Mouse (Mus musculus) CH12.LX (cell line): Measurements from ENCODE around the gene Cbl. TPM values are rescaled to one million over a fixed set of nuclear protein-coding genes. Genes with fewer than 3 reads are reported as not detected.

Experiments
- DNase-seq: peaks from one replicate; pipeline ENCODE4 v3.0.0-alpha.2; 2013; ENCODE audit errors: extremely low read depth
- H3K27ac ChIP-seq: 2 replicates; pipeline ENCODE4 v1.5.1; 2012; ENCODE audit warnings: low read depth, mild to moderate bottlenecking, control low read depth, moderate library complexity; ENCODE audit not compliant: insufficient read depth
- H3K27me3 ChIP-seq: replicated peaks from 2 replicates; pipeline ENCODE3; 2012; ENCODE audit warnings: inconsistent platforms
- H3K36me3 ChIP-seq, 2 experiments: replicated peaks in 1 of 2; 2 replicates each; pipeline versions ENCODE3 to v1.6.1; 2012; ENCODE audit warnings: inconsistent platforms in 1 of 2, low read length in 1 of 2, mild to moderate bottlenecking in 1 of 2, mixed read lengths in 1 of 2, moderate library complexity in 1 of 2; ENCODE audit not compliant: control insufficient read depth in 1 of 2, insufficient read depth in 1 of 2
- H3K4me1 ChIP-seq, 2 experiments: 2 replicates each; pipeline ENCODE4 v1.6.1; 2012; ENCODE audit warnings: inconsistent platforms in 1 of 2, moderate library complexity in 1 of 2; ENCODE audit not compliant: insufficient read depth in 2 of 2, control insufficient read depth in 1 of 2
- H3K4me2 ChIP-seq: 2 replicates; pipeline ENCODE4 v1.6.1; 2012; ENCODE audit warnings: low read depth, mild to moderate bottlenecking, control low read depth; ENCODE audit not compliant: poor library complexity, insufficient read depth, severe bottlenecking
- H3K4me3 ChIP-seq, 3 experiments: fragments of 150-350 bp in 1 of 3; sonication (generic) in 1 of 3; replicated peaks in 1 of 3; 2 replicates each; pipeline versions ENCODE3 to v1.5.1; 2011 to 2012; ENCODE audit warnings: low read depth in 2 of 3, low read length in 2 of 3, mild to moderate bottlenecking in 2 of 3, moderate library complexity in 2 of 3, control low read depth in 1 of 3, improper control_type of control experiment in 1 of 3, inconsistent platforms in 1 of 3, mixed read lengths in 1 of 3; ENCODE audit not compliant: poor library complexity in 1 of 3
- H3K79me2 ChIP-seq: replicated peaks from 2 replicates; pipeline ENCODE4 v1.6.1; 2012; ENCODE audit warnings: mild to moderate bottlenecking, moderate library complexity; ENCODE audit not compliant: control insufficient read depth, poor library complexity, insufficient read depth, severe bottlenecking; ENCODE audit errors: extremely low read depth
- H3K9ac ChIP-seq: 2 replicates; pipeline ENCODE4 v1.6.1; 2012; ENCODE audit warnings: low read depth, mild to moderate bottlenecking, control low read depth, moderate library complexity; ENCODE audit not compliant: insufficient read depth
- H3K9me3 ChIP-seq: replicated peaks from 2 replicates; pipeline ENCODE3; 2012; ENCODE audit warnings: low read length, inconsistent platforms, mixed read lengths
- BHLHE40 ChIP-seq: IDR thresholded peaks from 2 replicates; pipeline ENCODE4 v1.6.1; 2011; ENCODE audit warnings: mild to moderate bottlenecking, low read depth, low read length, improper control_type of control experiment
- CHD1 ChIP-seq: IDR thresholded peaks from 2 replicates; pipeline ENCODE4 v1.6.1; 2012; ENCODE audit warnings: low read depth, low read length, improper control_type of control experiment, inconsistent platforms
- CTCF ChIP-seq, 2 experiments: IDR thresholded peaks in 1 of 2; conservative IDR thresholded peaks in 1 of 2; 2 replicates each; pipeline ENCODE4 v1.5.1; 2011 to 2012; ENCODE audit warnings: low read depth in 2 of 2, low read length in 2 of 2, improper control_type of control experiment in 1 of 2, inconsistent platforms in 1 of 2, mild to moderate bottlenecking in 1 of 2, moderate library complexity in 1 of 2
- ELF1 ChIP-seq: IDR thresholded peaks from 2 replicates; pipeline ENCODE4 v1.6.1; 2014; ENCODE audit warnings: low read depth, mild to moderate bottlenecking, inconsistent platforms, low read length, improper control_type of control experiment
- HCFC1 ChIP-seq: IDR thresholded peaks from 2 replicates; pipeline ENCODE4 v1.6.1; 2012; ENCODE audit warnings: low read depth, mild to moderate bottlenecking, inconsistent platforms, low read length, improper control_type of control experiment
- JUN ChIP-seq: IDR thresholded peaks from 2 replicates; pipeline ENCODE4 v1.6.1; 2011; ENCODE audit warnings: low read depth, mild to moderate bottlenecking, low read length, improper control_type of control experiment, moderate library complexity; ENCODE audit not compliant: insufficient read depth
- MAZ ChIP-seq: IDR thresholded peaks from 2 replicates; pipeline ENCODE4 v1.6.1; 2012; ENCODE audit warnings: low read depth, mild to moderate bottlenecking, inconsistent platforms, low read length, improper control_type of control experiment, moderate library complexity
- POLR2A ChIP-seq: IDR thresholded peaks from 2 replicates; pipeline ENCODE4 v1.6.1; 2011; ENCODE audit warnings: low read depth, mild to moderate bottlenecking, improper control_type of control experiment, low read length
- RAD21 ChIP-seq: IDR thresholded peaks from 2 replicates; pipeline ENCODE4 v1.6.1; 2011; ENCODE audit warnings: low read depth, mild to moderate bottlenecking, low read length, improper control_type of control experiment, moderate library complexity
- SMC3 ChIP-seq: IDR thresholded peaks from 2 replicates; pipeline ENCODE4 v1.6.1; 2011; ENCODE audit warnings: low read depth, low read length, improper control_type of control experiment
- UBTF ChIP-seq: IDR thresholded peaks from 2 replicates; pipeline ENCODE4 v1.6.1; 2012; ENCODE audit warnings: low read depth, mild to moderate bottlenecking, inconsistent platforms, low read length, improper control_type of control experiment, moderate library complexity
- USF2 ChIP-seq: conservative IDR thresholded peaks from 2 replicates; pipeline ENCODE4 v1.6.1; 2011; ENCODE audit warnings: low read depth, low read length, improper control_type of control experiment
- dilution Hi-C: fragments of 300-500 bp; cut with MboI; formaldehyde crosslinking; loops from 2 replicates; pipeline ENCODE4 v1.14.3; 2020; ENCODE audit warnings: low sequenced_read_pairs; ENCODE audit not compliant: extremely low pct_unique_long_range_greater_than_20kb, extremely low pct_ligation_motif_present
- in situ Hi-C: fragments of 300-500 bp; cut with MboI; formaldehyde crosslinking; loops from 3 replicates; pipeline ENCODE4 v1.14.3; 2019; ENCODE audit warnings: low sequenced_read_pairs, low pct_ligation_motif_present, low pct_unique_long_range_greater_than_20kb, mixed read lengths
- polyA plus RNA-seq: library from polyadenylated mRNA; unstranded; fragments of >175 nt; gene quantifications from 2 replicates; pipeline ENCODE4 v1.2.1, GENCODE M21; 2012; ENCODE audit warnings: low read depth; ENCODE audit not compliant: insufficient read length
- total RNA-seq, 2 experiments: library from RNA; depleted of rRNA; stranded (reverse); fragments of 300-350 nt in 1 of 2; fragments of >200 nt in 1 of 2; gene quantifications; 2 replicates each; pipeline ENCODE4 v1.2.3; 2012 to 2014

Gene Cbl
- total and polyA plus RNA-seq, 3 experiments, result 8.3 to 39.0 (median 11.9) TPM

GRCm38 (mm10) chr9:44147290-44147689 lies 86.6 kb downstream of the Cbl start:
- no peaks in the 10 kb centered on the region for H3K27me3 ChIP-seq
- TF ChIP-seq USF2 (no peak), JUN (no peak), SMC3 (peak; percentile 47), RAD21 (peak; percentile 17), CHD1 (no peak), CTCF (conservative IDR thresholded peaks at IDR 0.05 in 1 of 2, IDR thresholded peaks at IDR 0.05 in 1 of 2; ENCODE audit: low read depth in 2 of 2, low read length in 2 of 2) (peak in 1 of 2 experiments; percentile 60; a peak in 2 of 4 replicates), UBTF (no peak), BHLHE40 (0 out of 2 replicates have a peak, but pooled peaks have one; percentile 15)
- dilution Hi-C loops (no loop called here), in situ Hi-C loops (no loop called here)
- no peak overlapping the region for H3K4me2 ChIP-seq
- peaks cover 6 to 16% of the 10 kb centered on the region in 2 experiments for H3K4me1 ChIP-seq
- H3K36me3 ChIP-seq, result peaks cover 51 to 66% of the 10 kb centered on the region in 2 experiments
- DNase-seq, result peak; percentile 18
- no peak overlapping the region for H3K9ac ChIP-seq
- no peaks in the 10 kb centered on the region for H3K79me2 ChIP-seq
- H3K9me3 ChIP-seq, result no peaks in the 10 kb centered on the region
- H3K4me3 ChIP-seq, result no peak overlapping the region
- H3K27ac ChIP-seq, result no peak overlapping the region

GRCm38 (mm10) chr9:44144718-44145060 lies 89.2 kb downstream of the Cbl start:
- H3K9ac ChIP-seq, result no peak overlapping the region
- peaks cover 6 to 16% of the 10 kb centered on the region in 2 experiments for H3K4me1 ChIP-seq
- H3K27ac ChIP-seq, result no peak overlapping the region; the same call in 1 of the 2 replicates
- in situ Hi-C loops, result no loop called here
- peaks cover 34 to 73% of the 10 kb centered on the region in 2 experiments for H3K36me3 ChIP-seq
- no peak overlapping the region for H3K4me3 ChIP-seq
- DNase-seq, result no peak
- H3K79me2 ChIP-seq, result no peaks in the 10 kb centered on the region
- dilution Hi-C loops, result no loop called here
- H3K9me3 ChIP-seq, result no peaks in the 10 kb centered on the region
- no peak overlapping the region for H3K4me2 ChIP-seq
- TF ChIP-seq ELF1, result no peak
- no peak for TF ChIP-seq HCFC1
- no peak for TF ChIP-seq POLR2A
- no peaks in the 10 kb centered on the region for H3K27me3 ChIP-seq

GRCm38 (mm10) chr9:44144023-44144717 lies 89.7 kb downstream of the Cbl start:
- no peaks in the 10 kb centered on the region for H3K9me3 ChIP-seq
- no peak overlapping the region; the same call in 1 of the 2 replicates for H3K27ac ChIP-seq
- dilution Hi-C loops (no loop called here), in situ Hi-C loops (no loop called here)
- no peaks in the 10 kb centered on the region for H3K27me3 ChIP-seq
- DNase-seq, result peak; percentile 39
- no peak overlapping the region for H3K4me2 ChIP-seq
- H3K36me3 ChIP-seq, result peaks cover 34 to 72% of the 10 kb centered on the region in 2 experiments
- no peak for TF ChIP-seq MAZ
- TF ChIP-seq USF2, result no peak
- TF ChIP-seq BHLHE40, result no peak
- peak in 1 of 2 experiments; percentile 28; a peak in 2 of 4 replicates for TF ChIP-seq CTCF (conservative IDR thresholded peaks at IDR 0.05 in 1 of 2, IDR thresholded peaks at IDR 0.05 in 1 of 2; ENCODE audit: low read depth in 2 of 2, low read length in 2 of 2)
- H3K9ac ChIP-seq, result no peak overlapping the region
- no peaks in the 10 kb centered on the region for H3K79me2 ChIP-seq
- H3K4me1 ChIP-seq, result peaks cover 6 to 16% of the 10 kb centered on the region in 2 experiments
- H3K4me3 ChIP-seq, result no peak overlapping the region
